Mouse (Mus musculus) midbrain, postnatal 0 days (tissue): ENCODE measurements around the gene Akap2. TPM values are rescaled to one million over a fixed set of nuclear protein-coding genes. Genes with fewer than 3 reads are reported as not detected.

Experiments
- ATAC-seq: fragments of 200-750 bp; cut with Nextera tagmentation; 2 replicates; pipeline ENCODE4 v1.8.0; 2017; ENCODE audit warnings: moderate number of reproducible peaks, mild to moderate bottlenecking, moderate TSS enrichment, moderate library complexity; ENCODE audit not compliant: low FRiP score
- DNase-seq: peaks from one replicate; pipeline ENCODE4 v3.0.0-alpha.2; 2015; ENCODE audit warnings: low spot score
- H3K27ac ChIP-seq: fragments of 300-500 bp; sonication (generic); 2 replicates; pipeline ENCODE4 v1.5.1; 2014; ENCODE audit warnings: low read depth, mild to moderate bottlenecking, low read length, mixed read lengths
- H3K27me3 ChIP-seq: fragments of 300-500 bp; sonication (generic); 2 replicates; pipeline ENCODE4 v1.6.1; 2014; ENCODE audit warnings: low read length, control low read depth, mixed read lengths; ENCODE audit not compliant: insufficient read depth
- H3K36me3 ChIP-seq: fragments of 300-500 bp; sonication (generic); 2 replicates; pipeline ENCODE4 v1.6.1; 2014; ENCODE audit warnings: low read length, control low read depth, mixed read lengths; ENCODE audit not compliant: insufficient read depth
- H3K4me1 ChIP-seq: fragments of 300-500 bp; sonication (generic); 2 replicates; pipeline ENCODE4 v1.6.1; 2014; ENCODE audit warnings: mild to moderate bottlenecking, control low read depth, antibody characterized with exemption, low read length, mixed read lengths; ENCODE audit not compliant: insufficient read depth
- H3K4me2 ChIP-seq: fragments of 300-500 bp; sonication (generic); 2 replicates; pipeline ENCODE4 v1.6.1; 2014; ENCODE audit warnings: low read depth, mild to moderate bottlenecking, low read length, mixed read lengths; ENCODE audit not compliant: poor library complexity, severe bottlenecking
- H3K4me3 ChIP-seq: fragments of 300-500 bp; sonication (generic); 2 replicates; pipeline ENCODE4 v1.5.1; 2014; ENCODE audit warnings: low read depth, mild to moderate bottlenecking, low read length, moderate library complexity
- H3K9ac ChIP-seq: fragments of 300-500 bp; sonication (generic); replicated peaks from 2 replicates; pipeline ENCODE4 v1.6.1; 2014; ENCODE audit warnings: mild to moderate bottlenecking, low read length, moderate library complexity, mixed read lengths; ENCODE audit not compliant: poor library complexity, severe bottlenecking
- H3K9me3 ChIP-seq: fragments of 300-500 bp; sonication (generic); 2 replicates; pipeline ENCODE4 v1.6.1; 2016; ENCODE audit warnings: low read length, control low read depth
- CTCF ChIP-seq: IDR thresholded peaks from 2 replicates; pipeline ENCODE4 v1.5.1; 2016; ENCODE audit warnings: antibody characterized with exemption, mild to moderate bottlenecking
- WGBS: fragments of 180-500 bp; shearing (Covaris S2); extraction: QIAGEN DNeasy Blood & Tissue Kit; methylation state at CpG from one replicate; pipeline ENCODE4 v1.1.7; 2014; 5-methylcytosine and 5-hydroxymethylcytosine counted together
- polyA plus RNA-seq: library from polyadenylated mRNA; unstranded; fragments of >200 nt; fragmentation: Nextera tagmentation; extraction: Ambion mirVana; gene quantifications from 2 replicates; pipeline ENCODE4 v1.2.1, GENCODE M21; 2015
- total RNA-seq: library from RNA; depleted of rRNA; stranded (reverse); fragments of >200 nt; gene quantifications from 2 replicates; pipeline ENCODE4 v1.2.3, GENCODE M21; 2014

Akap2 gene
- total and polyA plus RNA-seq, 2 experiments from 2014 or later = 12.1 to 24.4 TPM

- 44% methylated on average over 8 of the region's 8 CpGs for WGBS
- H3K4me1 ChIP-seq = no peaks in the 10 kb centered on the region
- peak overlapping the region; percentile 8; the same call in 1 of the 2 replicates for H3K4me2 ChIP-seq
- H3K4me3 ChIP-seq = no peak overlapping the region
- H3K27me3 ChIP-seq = no peaks in the 10 kb centered on the region
- H3K36me3 ChIP-seq = no peaks in the 10 kb centered on the region
- no peak for TF ChIP-seq CTCF
- no peak overlapping the region for H3K9ac ChIP-seq
- DNase-seq (peak; percentile 39), ATAC-seq (no peak)
- H3K27ac ChIP-seq = peak overlapping the region; percentile 48; the same call in 1 of the 2 replicates
- H3K9me3 ChIP-seq = no peaks in the 10 kb centered on the region
Measured at GRCm38 (mm10) chr4:57846991-57847422, 129.6 kb downstream of the Akap2 start.

- Histone ChIP-seq H3K4me3 (no peak overlapping the region), H3K27ac (0 out of 2 replicates have a peak overlapping the region, but pooled peaks have one; percentile 39), H3K27me3 (no peaks in the 10 kb centered on the region), H3K9me3 (no peaks in the 10 kb centered on the region), H3K4me2 (peak overlapping the region; percentile 8; the same call in 1 of the 2 replicates), H3K9ac (no peak overlapping the region), H3K4me1 (no peaks in the 10 kb centered on the region), H3K36me3 (no peaks in the 10 kb centered on the region)
- ATAC-seq = no peak
- DNase-seq = no peak
- WGBS = 85% methylated on average over 3 of the region's 3 CpGs
- TF ChIP-seq CTCF = no peak
Measured at GRCm38 (mm10) chr4:57847676-57848075, 130.2 kb downstream of the Akap2 start.

GRCm38 (mm10) chr4:57849465-57849864 is 132.0 kb downstream of the Akap2 start:
- no peak for TF ChIP-seq CTCF
- H3K27ac ChIP-seq = no peak overlapping the region
- H3K4me2 ChIP-seq = no peak overlapping the region
- H3K9ac ChIP-seq = no peak overlapping the region
- no peaks in the 10 kb centered on the region for H3K9me3 ChIP-seq
- H3K27me3 ChIP-seq = no peaks in the 10 kb centered on the region
- no peaks in the 10 kb centered on the region for H3K4me1 ChIP-seq
- DNase-seq = no peak
- WGBS = 85% methylated on average over 6 of the region's 6 CpGs
- H3K36me3 ChIP-seq = no peaks in the 10 kb centered on the region
- ATAC-seq = no peak
- H3K4me3 ChIP-seq = no peak overlapping the region

GRCm38 (mm10) chr4:57851731-57852130 is 134.3 kb downstream of the Akap2 start:
- DNase-seq = no peak
- Histone ChIP-seq H3K27ac (no peak overlapping the region), H3K9me3 (no peaks in the 10 kb centered on the region), H3K4me3 (no peak overlapping the region), H3K36me3 (peaks cover 15% of the 10 kb centered on the region), H3K4me2 (no peak overlapping the region), H3K27me3 (no peaks in the 10 kb centered on the region), H3K4me1 (no peaks in the 10 kb centered on the region), H3K9ac (no peak overlapping the region)
- no peak for TF ChIP-seq CTCF
- no peak for ATAC-seq
- 94% methylated on average over 1 of the region's 1 CpGs for WGBS

- Histone ChIP-seq H3K27ac (no peak overlapping the region), H3K9me3 (no peaks in the 10 kb centered on the region), H3K4me3 (no peak overlapping the region), H3K4me2 (no peak overlapping the region), H3K4me1 (no peaks in the 10 kb centered on the region), H3K9ac (no peak overlapping the region), H3K27me3 (no peaks in the 10 kb centered on the region), H3K36me3 (peaks cover 17% of the 10 kb centered on the region)
- no peak for TF ChIP-seq CTCF
- 18% methylated on average over 9 of the region's 9 CpGs for WGBS
- no peak for DNase-seq
- no peak for ATAC-seq
Measured at GRCm38 (mm10) chr4:57852461-57853040, 135.1 kb downstream of the Akap2 start.

GRCm38 (mm10) chr4:57854181-57854580 is 136.7 kb downstream of the Akap2 start:
- Histone ChIP-seq H3K4me2 (no peak overlapping the region), H3K27me3 (no peaks in the 10 kb centered on the region), H3K9me3 (no peaks in the 10 kb centered on the region), H3K27ac (no peak overlapping the region), H3K4me3 (no peak overlapping the region), H3K9ac (no peak overlapping the region), H3K36me3 (peaks cover 17% of the 10 kb centered on the region), H3K4me1 (no peaks in the 10 kb centered on the region)
- no peak for TF ChIP-seq CTCF
- 86% methylated on average over 6 of the region's 6 CpGs for WGBS
- DNase-seq (no peak), ATAC-seq (no peak)
